Mouse (Mus musculus): Measurements from ENCODE around the gene Hs6st3.

Hs6st3 gene

DNA sequence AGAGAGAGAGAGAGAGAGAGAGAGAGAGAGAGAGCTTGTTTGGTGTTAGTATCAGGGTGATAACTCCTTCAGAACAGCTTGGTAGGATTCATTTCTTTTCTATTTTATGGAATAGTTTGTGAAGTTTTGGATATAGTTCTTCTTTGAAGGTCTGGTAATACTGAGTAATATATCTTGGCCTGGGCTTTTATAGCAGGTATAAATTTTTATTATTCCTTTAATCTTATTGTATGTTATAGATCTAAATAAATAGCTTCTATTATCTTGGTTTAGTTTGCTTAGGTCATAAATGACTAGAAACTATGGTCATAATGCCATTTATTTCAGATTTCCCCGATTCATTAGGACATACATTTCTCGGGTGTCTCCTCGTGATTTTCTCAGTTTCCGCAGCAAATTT lies 675.8 kb downstream of the Hs6st3 start:
- DNase-seq: no peak

DNA sequence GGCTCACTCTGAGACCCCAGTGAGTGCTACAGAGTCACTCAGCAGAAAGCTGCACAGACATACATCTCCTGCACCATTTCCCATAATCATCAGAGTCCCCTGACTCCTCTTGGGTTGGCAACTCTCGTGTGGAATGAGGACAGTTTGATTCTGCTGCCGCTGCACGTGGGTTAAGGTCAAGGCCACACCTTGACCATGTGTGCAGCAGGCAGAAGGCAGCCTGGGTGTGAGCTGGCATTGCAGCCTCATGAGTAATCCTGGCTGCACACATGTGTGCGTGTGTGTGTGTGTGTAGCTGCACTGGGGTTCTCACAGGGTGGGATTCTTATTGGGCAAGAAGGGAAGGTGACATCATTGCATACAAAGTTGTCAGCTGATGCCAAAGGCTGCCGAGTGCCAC lies 677.5 kb downstream of the Hs6st3 start:
- no peak for DNase-seq

- no peak for DNase-seq
Measured at GRCm38 (mm10) chr14:119820562-119820961, 682.4 kb downstream of the Hs6st3 start.

DNA sequence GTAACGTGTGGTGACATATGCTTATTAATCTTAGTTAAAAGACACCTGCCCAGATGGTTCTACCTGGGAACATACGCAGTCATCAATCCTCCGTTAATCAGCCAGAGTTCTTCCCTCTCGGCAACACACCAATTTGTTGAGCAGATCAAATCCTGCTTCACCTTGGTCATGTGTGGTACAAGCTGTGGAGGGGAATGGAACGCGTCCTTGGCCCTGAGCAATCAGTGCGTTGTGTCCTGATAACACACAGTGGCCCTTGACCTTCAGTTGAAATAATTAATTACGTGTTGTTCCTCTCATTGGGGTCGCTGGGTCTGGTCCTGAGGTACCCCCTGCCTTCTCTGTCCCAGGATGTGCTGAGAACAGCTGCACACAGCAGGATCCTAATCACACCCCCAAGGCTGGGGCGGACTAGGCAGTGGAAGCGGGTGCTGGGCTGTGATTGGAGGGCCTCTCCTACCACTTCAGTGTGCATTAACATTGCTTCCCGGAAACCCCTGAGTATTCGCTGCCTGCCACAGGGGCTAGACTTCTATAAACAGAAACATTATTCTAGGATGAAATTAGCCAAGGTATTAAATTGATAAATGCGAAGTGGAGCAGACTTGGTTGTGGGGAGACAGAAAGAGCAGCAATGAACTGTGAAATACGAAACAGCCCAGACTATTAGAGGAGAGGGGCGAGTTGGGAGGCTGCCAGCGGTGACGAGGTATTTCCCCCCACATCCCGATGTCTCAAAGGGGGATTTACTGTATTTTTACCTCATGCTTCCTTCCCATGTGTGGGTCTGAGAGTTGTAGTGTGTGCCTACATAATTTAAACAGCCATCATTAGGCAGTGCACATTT lies 693.2 kb downstream of the Hs6st3 start:
- DNase-seq: peak; percentile 37

DNA sequence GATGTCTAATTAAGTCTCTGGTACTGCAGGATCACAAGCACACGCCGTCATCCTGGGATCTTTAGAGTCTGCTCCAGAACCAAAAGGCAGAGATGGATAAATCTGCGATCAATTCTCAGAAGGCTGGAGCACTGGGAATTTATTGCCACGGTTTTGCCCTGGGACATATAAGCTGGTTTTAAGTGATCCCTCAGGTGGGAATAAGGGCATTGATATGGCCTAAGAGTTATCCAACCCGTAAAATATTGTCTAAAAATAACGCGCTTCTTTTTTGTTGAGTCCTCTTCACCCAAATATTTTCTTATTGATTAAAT lies 693.8 kb downstream of the Hs6st3 start:
- DNase-seq: no peak

DNA sequence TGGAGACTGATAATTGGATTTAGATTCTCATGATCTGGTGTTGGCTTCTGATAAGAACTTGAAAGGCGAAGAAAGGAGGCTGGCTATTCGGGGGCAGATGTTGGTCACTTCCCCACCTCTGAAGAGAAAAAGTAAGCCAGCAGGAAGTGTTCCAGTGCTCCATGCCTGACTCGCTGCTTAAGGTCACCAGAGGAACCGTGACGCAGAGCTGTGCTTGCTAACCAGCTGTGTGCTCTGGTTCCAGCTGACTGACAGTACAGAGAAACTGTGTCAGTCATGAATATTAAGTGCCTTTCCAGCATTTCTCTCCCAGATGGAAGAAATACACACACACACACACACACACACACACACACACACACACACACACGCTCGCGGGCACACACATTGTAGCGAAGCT lies 694.8 kb downstream of the Hs6st3 start:
- peak; percentile 62 for DNase-seq

DNA sequence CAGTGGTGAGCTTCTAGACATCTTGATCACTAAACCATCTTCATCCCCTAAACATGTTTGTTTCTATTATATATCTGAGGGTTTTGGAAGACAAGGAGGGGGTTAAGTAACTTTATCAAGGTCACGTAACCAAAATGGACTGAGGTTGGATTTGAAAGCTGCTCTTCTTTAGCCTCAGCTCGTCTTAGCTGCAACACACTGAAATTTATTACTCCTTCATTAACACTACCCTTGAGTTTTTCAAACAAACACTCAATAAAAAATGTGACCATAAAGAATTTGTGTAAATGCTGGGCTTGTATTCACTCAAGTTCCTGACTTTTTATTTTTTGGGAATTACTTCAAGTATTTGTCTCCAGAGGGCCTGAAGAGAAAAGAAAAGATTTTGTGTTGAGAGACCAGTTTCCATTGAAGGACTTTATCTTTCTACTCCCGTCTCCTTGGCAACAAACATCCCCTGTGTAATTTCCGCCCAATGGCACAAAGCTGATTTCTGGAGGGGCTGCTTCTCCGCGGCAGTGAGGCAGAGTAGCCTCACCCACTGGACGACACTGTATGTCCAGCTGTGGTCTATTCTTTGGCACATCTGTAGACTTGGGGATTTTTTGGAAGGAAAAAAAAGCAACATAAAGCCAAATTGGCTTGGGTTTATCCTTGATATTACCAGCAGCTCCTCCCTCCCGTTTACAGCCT lies 696.0 kb downstream of the Hs6st3 start:
- DNase-seq: no peak

- DNase-seq: no peak
Measured at GRCm38 (mm10) chr14:119836051-119836450, 697.9 kb downstream of the Hs6st3 start.

DNA sequence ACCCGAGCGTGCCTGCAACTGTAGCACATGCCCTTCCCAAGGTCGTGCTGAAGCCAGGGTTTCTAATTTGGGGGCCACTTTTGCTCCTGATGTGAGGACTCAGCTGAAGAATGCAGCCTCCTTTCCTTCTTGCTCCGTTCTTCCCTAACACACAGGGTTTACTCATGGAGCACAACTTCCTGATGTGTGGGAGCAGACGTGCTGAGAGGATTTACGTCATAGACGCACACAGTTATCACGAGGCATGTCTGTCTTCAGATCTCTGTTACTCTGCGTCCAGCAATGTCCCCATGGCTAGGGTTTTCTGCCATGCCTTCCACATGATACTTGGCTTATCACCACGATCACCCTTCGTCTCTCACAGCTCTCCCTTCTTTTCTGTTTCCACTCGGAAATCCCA lies 709.4 kb downstream of the Hs6st3 start:
- no peak for DNase-seq

GRCm38 (mm10) chr14:119848759-119849298 lies 710.7 kb downstream of the Hs6st3 start:
- DNase-seq: no peak

DNA sequence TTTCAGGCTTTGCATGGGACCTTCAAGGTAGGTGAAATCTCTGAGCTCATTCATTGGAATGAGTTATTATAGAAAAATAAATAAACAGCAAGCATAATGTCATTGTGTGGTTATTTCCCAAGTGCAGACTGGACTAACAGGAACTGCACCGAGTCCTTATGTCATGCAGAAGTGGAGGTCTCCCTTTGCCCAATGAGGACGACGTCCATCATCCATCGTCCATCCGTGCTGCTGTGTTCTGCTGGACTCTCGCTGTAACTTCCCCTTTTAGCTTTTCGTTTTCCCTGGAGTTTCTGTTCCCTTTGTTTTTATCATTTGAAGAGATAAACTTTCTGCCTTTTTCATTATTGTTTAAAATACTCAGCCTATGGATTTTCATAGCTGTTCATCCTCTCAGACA lies 711.2 kb downstream of the Hs6st3 start:
- no peak for DNase-seq

- peak; percentile 44 for DNase-seq
Measured at GRCm38 (mm10) chr14:119852139-119852538, 714.0 kb downstream of the Hs6st3 start.

GRCm38 (mm10) chr14:119857338-119858291 lies 719.5 kb downstream of the Hs6st3 start:
- DNase-seq: peak; percentile 21

- DNase-seq: no peak
Measured at GRCm38 (mm10) chr14:119873617-119874016, 735.5 kb downstream of the Hs6st3 start.

DNA sequence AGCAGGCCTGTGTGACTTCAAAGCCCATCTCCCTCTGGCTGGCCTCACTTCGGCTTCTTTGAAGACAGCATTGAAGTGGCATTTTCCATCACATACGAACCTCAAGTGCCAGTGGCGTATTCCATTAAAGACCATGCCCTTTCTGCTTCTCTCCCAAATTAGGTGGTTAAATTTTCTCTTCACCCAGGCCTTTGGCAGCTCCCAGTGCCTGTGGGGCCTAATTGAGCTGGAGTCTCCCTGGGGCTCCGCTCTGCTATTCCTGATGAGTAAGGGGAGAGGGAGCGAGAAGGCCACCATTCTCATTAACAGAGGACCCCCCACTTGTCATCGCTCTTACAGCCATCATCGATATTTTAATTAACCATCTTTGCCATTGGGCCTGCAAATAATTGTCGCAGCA lies 754.8 kb downstream of the Hs6st3 start:
- DNase-seq: no peak

- no peak for DNase-seq
Measured at GRCm38 (mm10) chr14:119895097-119895496, 757.0 kb downstream of the Hs6st3 start.

- DNase-seq: peak; percentile 40
Measured at GRCm38 (mm10) chr14:119895765-119896465, 757.8 kb downstream of the Hs6st3 start.

DNA sequence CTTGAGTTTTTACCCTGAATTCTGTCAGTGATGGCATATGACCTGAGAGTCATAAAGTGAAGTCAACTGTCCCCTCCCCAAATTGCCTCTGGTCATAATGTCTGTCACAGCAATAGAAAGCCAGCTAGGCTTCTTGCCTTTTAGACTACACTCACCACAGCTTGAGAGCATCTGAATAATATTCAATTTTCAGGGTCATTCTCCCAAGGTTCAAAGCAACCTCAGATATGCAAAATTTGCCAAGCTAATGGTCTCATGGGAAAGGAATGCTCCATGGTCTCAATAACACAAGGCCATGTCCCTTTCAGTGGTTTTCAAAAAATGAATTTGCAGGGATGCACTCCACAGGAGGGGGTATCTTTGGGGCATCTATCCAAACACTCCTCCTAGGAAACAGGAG lies 764.3 kb downstream of the Hs6st3 start:
- no peak for DNase-seq

DNA sequence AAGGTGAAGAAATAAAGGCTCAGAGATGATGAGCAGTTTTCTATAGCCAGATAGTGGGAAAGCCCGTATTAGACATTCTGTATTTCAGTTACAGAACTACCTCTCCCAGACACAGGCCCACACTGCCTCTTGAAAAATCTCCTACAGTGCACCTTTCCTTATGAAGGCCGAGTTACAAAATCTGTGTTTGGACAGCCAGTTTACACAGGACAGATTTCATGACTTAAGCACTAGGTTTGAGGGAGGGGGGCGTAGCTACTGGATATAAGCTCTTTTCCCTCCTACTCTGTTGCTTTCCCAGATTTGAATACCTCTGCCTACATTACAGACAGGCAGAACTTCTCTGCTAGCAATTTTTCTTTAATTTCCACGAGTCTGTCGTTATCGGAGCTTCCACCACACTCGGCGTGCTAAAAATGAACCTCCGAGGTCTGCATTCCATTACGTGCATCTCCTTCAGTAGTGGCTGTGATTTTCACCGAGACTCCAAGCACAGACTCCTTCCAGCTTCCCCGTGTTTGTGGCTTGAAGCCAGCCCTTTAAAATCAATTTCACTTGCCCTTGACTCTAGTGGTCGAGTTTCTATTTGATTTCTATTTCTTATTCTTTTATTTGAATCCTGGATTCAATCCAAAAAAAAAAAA lies 770.0 kb downstream of the Hs6st3 start:
- DNase-seq: no peak

DNA sequence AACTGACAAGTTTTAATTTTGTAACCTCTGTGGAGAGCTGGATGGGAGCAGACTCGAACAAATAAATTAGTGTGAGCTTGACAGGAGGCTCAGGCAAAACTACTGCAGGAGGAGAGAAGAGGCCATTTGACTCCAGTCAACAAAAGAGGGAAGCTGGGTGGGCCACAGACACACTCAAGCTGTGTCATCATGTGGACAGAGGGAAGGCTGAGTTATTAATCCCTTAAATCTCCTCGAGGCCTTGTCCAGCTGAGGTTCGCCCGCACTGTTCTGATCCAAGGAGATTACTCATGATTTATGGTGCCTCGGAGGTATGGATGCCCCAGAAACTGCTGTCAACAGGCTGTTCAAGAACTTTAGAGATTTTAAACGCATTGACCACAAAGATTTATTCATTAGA lies 776.4 kb downstream of the Hs6st3 start:
- peak; percentile 28 for DNase-seq

DNA sequence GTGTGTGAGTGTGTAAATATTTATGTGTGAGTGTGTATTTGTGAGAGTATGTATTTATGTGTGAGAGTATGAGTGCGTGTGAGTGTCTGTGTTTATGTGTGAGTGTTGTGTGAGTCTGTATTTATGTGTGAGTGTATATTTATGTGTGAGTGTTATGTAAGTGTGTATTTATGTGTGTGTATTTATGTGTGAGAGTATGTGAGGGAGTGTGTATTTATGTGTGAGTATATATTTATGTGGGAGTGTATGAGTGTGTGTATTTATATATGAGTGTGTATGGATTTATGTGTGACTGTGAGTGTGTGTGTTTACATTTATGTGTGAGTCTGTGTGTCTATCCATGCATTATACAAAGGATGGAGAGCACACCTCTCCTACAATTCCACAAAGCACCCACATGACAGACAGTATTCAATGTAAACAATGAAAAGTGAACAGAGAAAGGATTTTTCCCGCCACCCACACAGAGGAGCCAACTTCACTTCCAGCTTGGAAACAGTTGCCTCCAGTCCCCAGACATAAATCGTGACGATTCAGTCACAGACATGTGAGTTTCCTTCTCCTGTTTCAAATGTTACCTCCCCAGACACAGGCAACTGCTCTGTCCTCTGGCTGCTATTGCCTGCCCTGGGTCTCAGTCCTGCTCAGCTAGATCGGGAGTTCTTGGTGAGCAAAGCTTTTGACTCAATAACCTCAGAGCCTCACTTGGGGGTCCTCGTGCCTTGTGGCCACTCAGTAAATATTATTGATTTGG lies 780.3 kb downstream of the Hs6st3 start:
- DNase-seq: peak; percentile 9
